Mouse (Mus musculus): ENCODE measurements around the gene Mknk1.

- TF ChIP-seq CTCF (IDR thresholded peaks at IDR 0.05; ENCODE audit: low read depth, low read length) (no peak), POLR2A (IDR thresholded peaks at IDR 0.05; ENCODE audit: borderline replicate concordance, low read depth, low read length) (no peak)
Observed at GRCm38 (mm10) chr4:115790864-115791263, 48.1 kb upstream of the Mknk1 start.
